Mouse (Mus musculus) neural tube, embryonic 11.5 days (tissue): ENCODE results near the gene Ache. TPM values are rescaled to one million over a fixed set of nuclear protein-coding genes. Genes with fewer than 3 reads are reported as not detected.

Source experiments
- ATAC-seq: fragments of 200-750 bp; cut with Nextera tagmentation; 2 replicates; pipeline ENCODE4 v1.8.0; 2017; ENCODE audit warnings: moderate number of reproducible peaks, mild to moderate bottlenecking, moderate TSS enrichment, moderate library complexity; ENCODE audit not compliant: insufficient read depth, low FRiP score, low TSS enrichment
- DNase-seq: peaks from one replicate; pipeline ENCODE4 v3.0.0-alpha.2; 2015; ENCODE audit warnings: low spot score
- H3K27ac ChIP-seq: fragments of 300-500 bp; sonication (generic); 2 replicates; pipeline ENCODE4 v1.5.1; 2014; ENCODE audit warnings: low read depth, mild to moderate bottlenecking, low read length
- H3K27me3 ChIP-seq: fragments of 300-500 bp; sonication (generic); 2 replicates; pipeline ENCODE4 v1.6.1; 2014; ENCODE audit warnings: mild to moderate bottlenecking, low read length, mixed read lengths; ENCODE audit not compliant: control insufficient read depth, insufficient read depth
- H3K36me3 ChIP-seq: fragments of 300-500 bp; sonication (generic); 2 replicates; pipeline ENCODE4 v1.6.1; 2014; ENCODE audit warnings: mild to moderate bottlenecking, low read length, moderate library complexity, mixed read lengths; ENCODE audit not compliant: control insufficient read depth, insufficient read depth
- H3K4me1 ChIP-seq: fragments of 300-500 bp; sonication (generic); 2 replicates; pipeline ENCODE4 v1.6.1; 2014; ENCODE audit warnings: low read length, mixed read lengths; ENCODE audit not compliant: control insufficient read depth, insufficient read depth
- H3K4me2 ChIP-seq: fragments of 300-500 bp; sonication (generic); 2 replicates; pipeline ENCODE4 v1.6.1; 2014; ENCODE audit warnings: low read depth, mild to moderate bottlenecking, moderate library complexity
- H3K4me3 ChIP-seq: fragments of 300-500 bp; sonication (generic); 2 replicates; pipeline ENCODE4 v1.5.1; 2014; ENCODE audit warnings: low read depth, low read length
- H3K9ac ChIP-seq: fragments of 300-500 bp; sonication (generic); 2 replicates; pipeline ENCODE4 v1.6.1; 2014; ENCODE audit warnings: mild to moderate bottlenecking, low read length
- H3K9me3 ChIP-seq: fragments of 300-500 bp; sonication (generic); 2 replicates; pipeline ENCODE4 v1.6.1; 2016; ENCODE audit warnings: low read length; ENCODE audit not compliant: control insufficient read depth
- WGBS: fragments of 180-500 bp; shearing (Covaris S2); extraction: QIAGEN DNeasy Blood & Tissue Kit; methylation state at CpG from one replicate; pipeline ENCODE4 v1.1.7; 2014; 5-methylcytosine and 5-hydroxymethylcytosine counted together
- polyA plus RNA-seq: library from polyadenylated mRNA; unstranded; fragments of >200 nt; fragmentation: Nextera tagmentation; extraction: Ambion mirVana; gene quantifications from 2 replicates; pipeline ENCODE4 v1.2.1, GENCODE M21; 2014

Gene Ache
- polyA plus RNA-seq, 1 experiment from 2014 or later: 14.7 TPM

GRCm38 (mm10) chr5:137293839-137294743 lies 6.8 kb downstream of the Ache start, which contains the start of gene Ufsp1:
Gene Ufsp1 (plus strand): TSS chr5:137294629.
- Histone ChIP-seq H3K4me3 (peak within 1 kb of the TSS; percentile 48), H3K9ac (peak within 1 kb of the TSS; percentile 67), H3K27ac (peak within 1 kb of the TSS; percentile 75), H3K36me3 (peaks cover 33% of the 10 kb centered on the region), H3K4me1 (peaks cover 13% of the 10 kb centered on the region), H3K27me3 (peaks cover 25% of the 10 kb centered on the region), H3K4me2 (peak within 1 kb of the TSS; percentile 97), H3K9me3 (no peaks in the 10 kb centered on the region)
- DNase-seq (peak; percentile 97), ATAC-seq (peak; percentile 92)
- WGBS: under 1% methylated on average over 52 of the region's 52 CpGs

GRCm38 (mm10) chr5:137294744-137295093 lies 7.4 kb downstream of the Ache start:
- Histone ChIP-seq H3K27me3 (peaks cover 18% of the 10 kb centered on the region), H3K27ac (peak overlapping the region; percentile 75), H3K4me3 (peak overlapping the region; percentile 48), H3K9me3 (no peaks in the 10 kb centered on the region), H3K4me2 (peak overlapping the region; percentile 97), H3K4me1 (peaks cover 13% of the 10 kb centered on the region), H3K9ac (peak overlapping the region; percentile 63), H3K36me3 (peaks cover 36% of the 10 kb centered on the region)
- DNase-seq (no peak), ATAC-seq (peak; percentile 36)
- 8% methylated on average over 18 of the region's 18 CpGs for WGBS

- WGBS: 83% methylated on average over 9 of the region's 9 CpGs
- H3K9ac ChIP-seq: peak overlapping the region; percentile 63
- peaks cover 42% of the 10 kb centered on the region for H3K36me3 ChIP-seq
- peaks cover 13% of the 10 kb centered on the region for H3K27me3 ChIP-seq
- H3K4me1 ChIP-seq: peaks cover 13% of the 10 kb centered on the region
- ATAC-seq (no peak), DNase-seq (no peak)
- H3K4me3 ChIP-seq: peak overlapping the region; percentile 48
- H3K27ac ChIP-seq: no peak overlapping the region; the same call in 1 of the 2 replicates
- peak overlapping the region; percentile 97 for H3K4me2 ChIP-seq
- H3K9me3 ChIP-seq: no peaks in the 10 kb centered on the region
Observed at GRCm38 (mm10) chr5:137295296-137295695, 8.0 kb downstream of the Ache start.

GRCm38 (mm10) chr5:137295712-137296111 lies 8.4 kb downstream of the Ache start:
- DNase-seq (no peak), ATAC-seq (no peak)
- Histone ChIP-seq H3K27me3 (peaks cover 9% of the 10 kb centered on the region), H3K9me3 (no peaks in the 10 kb centered on the region), H3K4me1 (peaks cover 13% of the 10 kb centered on the region), H3K4me3 (no peak overlapping the region), H3K4me2 (no peak overlapping the region; the same call in 1 of the 2 replicates), H3K36me3 (peaks cover 46% of the 10 kb centered on the region), H3K9ac (no peak overlapping the region), H3K27ac (no peak overlapping the region)
- WGBS: 93% methylated on average over 15 of the region's 15 CpGs

- Histone ChIP-seq H3K9ac (no peak overlapping the region), H3K9me3 (no peaks in the 10 kb centered on the region), H3K4me1 (peaks cover 13% of the 10 kb centered on the region), H3K4me2 (no peak overlapping the region), H3K27ac (no peak overlapping the region), H3K36me3 (peaks cover 54% of the 10 kb centered on the region), H3K27me3 (no peaks in the 10 kb centered on the region), H3K4me3 (no peak overlapping the region)
- ATAC-seq: no peak
- no peak for DNase-seq
- WGBS: 88% methylated on average over 14 of the region's 14 CpGs
Observed at GRCm38 (mm10) chr5:137297126-137297525, 9.8 kb downstream of the Ache start.

- H3K9ac ChIP-seq: no peak overlapping the region
- 90% methylated on average over 7 of the region's 7 CpGs for WGBS
- H3K4me2 ChIP-seq: no peak overlapping the region
- DNase-seq (no peak), ATAC-seq (no peak)
- peaks cover 11% of the 10 kb centered on the region for H3K4me1 ChIP-seq
- no peak overlapping the region for H3K27ac ChIP-seq
- no peaks in the 10 kb centered on the region for H3K27me3 ChIP-seq
- H3K4me3 ChIP-seq: no peak overlapping the region
- H3K36me3 ChIP-seq: peaks cover 58% of the 10 kb centered on the region
- H3K9me3 ChIP-seq: no peaks in the 10 kb centered on the region
Observed at GRCm38 (mm10) chr5:137299240-137299639, 11.9 kb downstream of the Ache start.

GRCm38 (mm10) chr5:137301253-137301652 lies 13.9 kb downstream of the Ache start:
- peaks cover 48% of the 10 kb centered on the region for H3K36me3 ChIP-seq
- H3K9ac ChIP-seq: no peak overlapping the region
- WGBS: 83% methylated on average over 20 of the region's 21 CpGs
- H3K4me1 ChIP-seq: peaks cover 22% of the 10 kb centered on the region
- no peaks in the 10 kb centered on the region for H3K9me3 ChIP-seq
- H3K4me2 ChIP-seq: no peak overlapping the region
- no peak overlapping the region for H3K4me3 ChIP-seq
- no peak overlapping the region for H3K27ac ChIP-seq
- H3K27me3 ChIP-seq: no peaks in the 10 kb centered on the region
- no peak for ATAC-seq
- no peak for DNase-seq

- peaks cover 28% of the 10 kb centered on the region for H3K36me3 ChIP-seq
- no peaks in the 10 kb centered on the region for H3K9me3 ChIP-seq
- ATAC-seq (no peak), DNase-seq (no peak)
- H3K4me3 ChIP-seq: no peak overlapping the region
- H3K4me1 ChIP-seq: peaks cover 22% of the 10 kb centered on the region
- no peak overlapping the region for H3K9ac ChIP-seq
- no peak overlapping the region for H3K27ac ChIP-seq
- no peak overlapping the region for H3K4me2 ChIP-seq
- H3K27me3 ChIP-seq: no peaks in the 10 kb centered on the region
- whole genome bisulfite sequencing: 90% methylated on average over 4 of the region's 4 CpGs
Observed at GRCm38 (mm10) chr5:137303609-137304008, 16.3 kb downstream of the Ache start.

- no peak for ATAC-seq
- no peak overlapping the region for H3K9ac ChIP-seq
Observed at GRCm38 (mm10) chr5:137304165-137304564, 16.8 kb downstream of the Ache start.

More at GRCm38 (mm10) chr5:137304165-137304564, 16.8 kb downstream of the Ache start:
- 83% methylated on average over 3 of the region's 3 CpGs for WGBS
- no peak for DNase-seq
- no peaks in the 10 kb centered on the region for H3K9me3 ChIP-seq
- H3K27ac ChIP-seq: no peak overlapping the region
- H3K4me2 ChIP-seq: no peak overlapping the region; the same call in 1 of the 2 replicates
- peaks cover 22% of the 10 kb centered on the region for H3K4me1 ChIP-seq
- peaks cover 28% of the 10 kb centered on the region for H3K36me3 ChIP-seq
- H3K4me3 ChIP-seq: no peak overlapping the region
- no peaks in the 10 kb centered on the region for H3K27me3 ChIP-seq
